Mouse (Mus musculus) heart, embryonic 13.5 days (tissue): ENCODE data around the gene Ifitm10. TPM values are rescaled to one million over a fixed set of nuclear protein-coding genes. Genes with fewer than 3 reads are reported as not detected.
"Not testable (repeated sequence)": the region's sequence is repeated elsewhere in the genome, so short reads cannot be mapped to it uniquely, and the experiment has no call there.

Source experiments
- ATAC-seq: fragments of 200-750 bp; cut with Nextera tagmentation; 2 replicates; pipeline ENCODE4 v1.8.0; 2017; ENCODE audit warnings: moderate TSS enrichment; ENCODE audit not compliant: insufficient number of reproducible peaks, low FRiP score, low TSS enrichment; ENCODE audit errors: extremely low read depth
- H3K27ac ChIP-seq: fragments of 300-500 bp; sonication (generic); replicated peaks from 2 replicates; pipeline ENCODE4 v1.5.1; 2015; ENCODE audit warnings: moderate library complexity, mild to moderate bottlenecking, inconsistent platforms
- H3K27me3 ChIP-seq: fragments of 300-500 bp; sonication (generic); replicated peaks from 2 replicates; pipeline ENCODE4 v1.6.1; 2015; ENCODE audit warnings: mild to moderate bottlenecking, inconsistent platforms
- H3K36me3 ChIP-seq: fragments of 300-500 bp; sonication (generic); 2 replicates; pipeline ENCODE4 v1.6.1; 2015; ENCODE audit warnings: mild to moderate bottlenecking, inconsistent platforms
- H3K4me1 ChIP-seq: fragments of 300-500 bp; sonication (generic); 2 replicates; pipeline ENCODE4 v1.6.1; 2015; ENCODE audit warnings: inconsistent platforms
- H3K4me2 ChIP-seq: fragments of 300-500 bp; sonication (generic); 2 replicates; pipeline ENCODE4 v1.6.1; 2015; ENCODE audit warnings: inconsistent platforms, mild to moderate bottlenecking, moderate library complexity
- H3K4me3 ChIP-seq: fragments of 300-500 bp; sonication (generic); 2 replicates; pipeline ENCODE4 v1.5.1; 2015; ENCODE audit warnings: moderate library complexity, mild to moderate bottlenecking, inconsistent platforms
- H3K9ac ChIP-seq: fragments of 300-500 bp; sonication (generic); 2 replicates; pipeline ENCODE4 v1.6.1; 2015; ENCODE audit warnings: inconsistent platforms, mild to moderate bottlenecking, moderate library complexity
- H3K9me3 ChIP-seq: fragments of 300-500 bp; sonication (generic); 2 replicates; pipeline ENCODE4 v1.6.1; 2016; ENCODE audit warnings: inconsistent platforms
- WGBS: fragments of 180-500 bp; shearing (Covaris S2); methylation state at CpG from one replicate; pipeline ENCODE4 v1.1.7; 2015; ENCODE audit warnings: mixed read lengths; 5-methylcytosine and 5-hydroxymethylcytosine counted together
- polyA plus RNA-seq: library from polyadenylated mRNA; unstranded; fragments of >200 nt; fragmentation: Nextera tagmentation; extraction: Ambion mirVana; gene quantifications from 2 replicates; pipeline ENCODE4 v1.2.1, GENCODE M21; 2015

The Ifitm10 gene
- polyA plus RNA-seq, 1 experiment from 2014 or later: 7.5 TPM

- no peaks in the 10 kb centered on the region for H3K9me3 ChIP-seq
- peak overlapping the region; percentile 66 for H3K4me3 ChIP-seq
- H3K9ac ChIP-seq: peak overlapping the region; percentile 87
- peaks cover 34% of the 10 kb centered on the region for H3K4me1 ChIP-seq
- ATAC-seq: no peak; the same call in 1 of the 2 replicates
- H3K4me2 ChIP-seq: peak overlapping the region; percentile 88
- H3K27me3 ChIP-seq: no peaks in the 10 kb centered on the region
- WGBS: 22% methylated on average over 23 of the region's 23 CpGs
- no peaks in the 10 kb centered on the region for H3K36me3 ChIP-seq
- peak overlapping the region; percentile 87 for H3K27ac ChIP-seq
Observed at GRCm38 (mm10) chr7:142285130-142285835, 88.3 kb downstream of the Ifitm10 start.

GRCm38 (mm10) chr7:142284615-142285080 lies 88.9 kb downstream of the Ifitm10 start:
- Histone ChIP-seq H3K36me3 (no peaks in the 10 kb centered on the region), H3K27ac (peak overlapping the region; percentile 87), H3K4me2 (peak overlapping the region; percentile 88), H3K4me3 (peak overlapping the region; percentile 66), H3K4me1 (peaks cover 34% of the 10 kb centered on the region), H3K9ac (peak overlapping the region; percentile 87), H3K27me3 (no peaks in the 10 kb centered on the region; the same call in 1 of the 2 replicates), H3K9me3 (no peaks in the 10 kb centered on the region)
- under 1% methylated on average over 19 of the region's 19 CpGs for WGBS
- peak; percentile 58; the same call in 1 of the 2 replicates for ATAC-seq

- ATAC-seq: 0 out of 2 replicates have a peak, but pooled peaks have one; percentile 34
- Histone ChIP-seq H3K4me3 (peak overlapping the region; percentile 66), H3K36me3 (no peaks in the 10 kb centered on the region), H3K27ac (peak overlapping the region; percentile 87), H3K4me2 (peak overlapping the region; percentile 88), H3K9ac (peak overlapping the region; percentile 87), H3K4me1 (peaks cover 34% of the 10 kb centered on the region), H3K27me3 (no peaks in the 10 kb centered on the region; the same call in 1 of the 2 replicates), H3K9me3 (no peaks in the 10 kb centered on the region)
- WGBS: under 1% methylated on average over 38 of the region's 38 CpGs
Observed at GRCm38 (mm10) chr7:142284023-142284591, 89.4 kb downstream of the Ifitm10 start.

DNA sequence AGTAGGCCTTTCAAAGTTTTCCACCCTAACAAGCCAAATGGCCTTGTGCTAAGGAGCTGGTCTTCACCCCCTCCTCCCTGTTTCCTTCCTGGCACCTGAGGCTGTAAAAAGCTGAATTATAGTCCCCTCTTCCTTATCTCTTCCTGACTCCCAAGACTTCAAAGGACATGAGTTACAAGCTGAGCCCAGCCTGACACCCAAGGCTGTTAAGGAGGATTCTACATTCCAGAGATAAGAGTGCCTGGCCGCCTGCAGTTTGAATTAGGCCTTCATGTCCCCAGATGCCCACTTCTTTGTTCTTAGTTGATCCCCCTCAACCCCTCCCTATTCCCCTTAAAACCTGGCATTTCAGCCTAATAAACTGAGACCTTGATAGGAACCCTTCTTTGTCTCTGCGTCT lies 90.7 kb downstream of the Ifitm10 start:
- H3K4me2 ChIP-seq: peak overlapping the region; percentile 88

GRCm38 (mm10) chr7:142279291-142279690 lies 94.3 kb downstream of the Ifitm10 start:
- WGBS: 76% methylated on average over 1 of the region's 1 CpGs
- H3K27me3 ChIP-seq, H3K27ac ChIP-seq, H3K36me3 ChIP-seq, H3K9ac ChIP-seq, H3K9me3 ChIP-seq, ATAC-seq, H3K4me3 ChIP-seq, H3K4me2 ChIP-seq: not testable (repeated sequence)
- peaks cover 16% of the 10 kb centered on the region for H3K4me1 ChIP-seq

More for the DNA sequence above, 90.7 kb downstream of the Ifitm10 start:
- Histone ChIP-seq H3K4me1 (peaks cover 34% of the 10 kb centered on the region), H3K9ac (peak overlapping the region; percentile 70), H3K4me3 (peak overlapping the region; percentile 66), H3K27ac (peak overlapping the region; percentile 20; the same call in 1 of the 2 replicates)
- not testable (repeated sequence) for H3K9me3 ChIP-seq, ATAC-seq, H3K27me3 ChIP-seq, H3K36me3 ChIP-seq
- 15% methylated on average over 2 of the region's 2 CpGs for WGBS

DNA sequence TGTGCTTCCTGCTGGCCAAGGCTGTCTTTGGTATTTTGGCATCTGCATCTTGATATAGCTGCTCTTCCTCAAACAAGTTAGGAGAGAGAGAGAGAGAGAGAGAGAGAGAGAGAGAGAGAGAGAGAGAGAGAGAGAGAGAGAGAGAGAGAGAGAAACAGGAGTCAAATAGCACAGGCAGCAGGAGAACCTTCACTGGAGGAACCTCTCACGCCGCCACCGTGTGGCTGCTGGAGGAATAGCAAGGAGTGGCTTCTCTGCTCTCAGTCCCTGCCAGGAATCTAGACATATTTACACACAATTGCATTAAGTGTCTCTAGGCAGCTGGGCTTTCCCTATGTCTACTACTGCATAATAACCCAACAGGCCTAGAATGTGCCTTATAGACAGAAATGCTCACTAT lies 95.4 kb downstream of the Ifitm10 start:
- 0% methylated on average over 3 of the region's 3 CpGs for WGBS
- not testable (repeated sequence) for H3K27me3 ChIP-seq, H3K36me3 ChIP-seq, ATAC-seq, H3K9ac ChIP-seq, H3K9me3 ChIP-seq, H3K27ac ChIP-seq, H3K4me2 ChIP-seq, H3K4me3 ChIP-seq
- peaks cover 16% of the 10 kb centered on the region for H3K4me1 ChIP-seq

Other genes starting within 250 kb of the Ifitm10 start
- gene Gm39115, start 237.7 kb downstream of the Ifitm10 start, polyA plus RNA-seq: not detected in 2 replicates
- gene Gm45337, start 229.1 kb downstream of the Ifitm10 start, polyA plus RNA-seq: not detected in 2 replicates
- not detected in 2 replicates for gene Gm29735, start 216.6 kb downstream of the Ifitm10 start, polyA plus RNA-seq
- gene Gm4553, start 208.0 kb downstream of the Ifitm10 start, polyA plus RNA-seq: not detected in 2 replicates
- gene Krtap5-2, start 197.7 kb downstream of the Ifitm10 start, polyA plus RNA-seq: not detected in 2 replicates
- not detected in 2 replicates for gene Gm10153, start 183.4 kb downstream of the Ifitm10 start, polyA plus RNA-seq
- not detected in 2 replicates for gene Krtap5-3, start 172.4 kb downstream of the Ifitm10 start, polyA plus RNA-seq
- not detected in 2 replicates for gene Gm7579, start 161.9 kb downstream of the Ifitm10 start, polyA plus RNA-seq
- not detected in 2 replicates for gene Krtap5-5, start 143.8 kb downstream of the Ifitm10 start, polyA plus RNA-seq
- gene Gm40460, start 132.7 kb downstream of the Ifitm10 start, polyA plus RNA-seq: not detected in 2 replicates
- gene Gm2431, start 115.4 kb downstream of the Ifitm10 start, polyA plus RNA-seq: not detected in 2 replicates
- gene Gm4559, start 99.4 kb downstream of the Ifitm10 start, polyA plus RNA-seq: not detected in 2 replicates
- gene Krtap5-1, start 76.6 kb downstream of the Ifitm10 start, polyA plus RNA-seq: not detected in 2 replicates
- not detected in 2 replicates for gene Krtap5-4, start 70.2 kb downstream of the Ifitm10 start, polyA plus RNA-seq
- 2.3 TPM in 1 of 2 replicates, not detected in the other for gene Gm49369, start 8.9 kb upstream of the Ifitm10 start, polyA plus RNA-seq
- 443 and 485 TPM in 2 replicates for gene Ctsd, start 14.3 kb upstream of the Ifitm10 start, polyA plus RNA-seq
- 0.19 and 0.41 TPM in 2 replicates for gene Syt8, start 61.1 kb upstream of the Ifitm10 start, polyA plus RNA-seq
- gene Tnni2, start 68.1 kb upstream of the Ifitm10 start, polyA plus RNA-seq: 34.8 and 41.9 TPM in 2 replicates
- 51.0 and 54.6 TPM in 2 replicates for gene Lsp1, start 87.1 kb upstream of the Ifitm10 start, polyA plus RNA-seq
- 4.0 and 5.4 TPM in 2 replicates for gene Tnnt3, start 125.1 kb upstream of the Ifitm10 start, polyA plus RNA-seq
- 15.6 and 17.7 TPM in 2 replicates for gene Mrpl23, start 158.9 kb upstream of the Ifitm10 start, polyA plus RNA-seq